Mouse (Mus musculus) hindbrain, embryonic 10.5 days (tissue): ENCODE results near the gene Hist1h3i. TPM values are rescaled to one million over a fixed set of nuclear protein-coding genes. Genes with fewer than 3 reads are reported as not detected.
A peak's percentile ranks its signal among the peaks of the same experiment; 100 is the strongest.
"Not testable (repeated sequence)": the region's sequence is repeated elsewhere in the genome, so short reads cannot be mapped to it uniquely, and the experiment has no call there.

ENCODE experiments used
- DNase-seq: peaks from one replicate; pipeline ENCODE4 v3.0.0-alpha.2; 2017; ENCODE audit warnings: low spot score
- H3K27ac ChIP-seq: fragments of 300-500 bp; sonication (generic); 2 replicates; pipeline ENCODE4 v1.5.1; 2016; ENCODE audit warnings: mild to moderate bottlenecking, moderate library complexity
- H3K27me3 ChIP-seq: fragments of 300-500 bp; sonication (generic); 2 replicates; pipeline ENCODE4 v1.6.1; 2016; ENCODE audit warnings: mild to moderate bottlenecking; ENCODE audit not compliant: poor library complexity, insufficient read depth, severe bottlenecking
- H3K36me3 ChIP-seq: fragments of 300-500 bp; sonication (generic); 2 replicates; pipeline ENCODE4 v1.6.1; 2016; ENCODE audit warnings: mild to moderate bottlenecking, moderate library complexity
- H3K4me1 ChIP-seq: fragments of 300-500 bp; sonication (generic); replicated peaks from 2 replicates; pipeline ENCODE4 v1.6.1; 2016; ENCODE audit warnings: mild to moderate bottlenecking
- H3K4me3 ChIP-seq: fragments of 300-500 bp; sonication (generic); 2 replicates; pipeline ENCODE4 v1.5.1; 2016; ENCODE audit warnings: mild to moderate bottlenecking, moderate library complexity
- H3K9me3 ChIP-seq: fragments of 300-500 bp; sonication (generic); 2 replicates; pipeline ENCODE4 v1.6.1; 2016; ENCODE audit warnings: mild to moderate bottlenecking, moderate library complexity
- WGBS: fragments of 180-500 bp; shearing (Covaris S2); methylation state at CpG from one replicate; pipeline ENCODE4 v1.1.7; 2016; 5-methylcytosine and 5-hydroxymethylcytosine counted together
- polyA plus RNA-seq: library from polyadenylated mRNA; unstranded; fragments of >200 nt; fragmentation: Nextera tagmentation; extraction: Ambion mirVana; gene quantifications from 2 replicates; pipeline ENCODE4 v1.2.1, GENCODE M21; 2016

Hist1h3i gene
- polyA plus RNA-seq, 1 experiment from 2014 or later: 112 TPM

DNA sequence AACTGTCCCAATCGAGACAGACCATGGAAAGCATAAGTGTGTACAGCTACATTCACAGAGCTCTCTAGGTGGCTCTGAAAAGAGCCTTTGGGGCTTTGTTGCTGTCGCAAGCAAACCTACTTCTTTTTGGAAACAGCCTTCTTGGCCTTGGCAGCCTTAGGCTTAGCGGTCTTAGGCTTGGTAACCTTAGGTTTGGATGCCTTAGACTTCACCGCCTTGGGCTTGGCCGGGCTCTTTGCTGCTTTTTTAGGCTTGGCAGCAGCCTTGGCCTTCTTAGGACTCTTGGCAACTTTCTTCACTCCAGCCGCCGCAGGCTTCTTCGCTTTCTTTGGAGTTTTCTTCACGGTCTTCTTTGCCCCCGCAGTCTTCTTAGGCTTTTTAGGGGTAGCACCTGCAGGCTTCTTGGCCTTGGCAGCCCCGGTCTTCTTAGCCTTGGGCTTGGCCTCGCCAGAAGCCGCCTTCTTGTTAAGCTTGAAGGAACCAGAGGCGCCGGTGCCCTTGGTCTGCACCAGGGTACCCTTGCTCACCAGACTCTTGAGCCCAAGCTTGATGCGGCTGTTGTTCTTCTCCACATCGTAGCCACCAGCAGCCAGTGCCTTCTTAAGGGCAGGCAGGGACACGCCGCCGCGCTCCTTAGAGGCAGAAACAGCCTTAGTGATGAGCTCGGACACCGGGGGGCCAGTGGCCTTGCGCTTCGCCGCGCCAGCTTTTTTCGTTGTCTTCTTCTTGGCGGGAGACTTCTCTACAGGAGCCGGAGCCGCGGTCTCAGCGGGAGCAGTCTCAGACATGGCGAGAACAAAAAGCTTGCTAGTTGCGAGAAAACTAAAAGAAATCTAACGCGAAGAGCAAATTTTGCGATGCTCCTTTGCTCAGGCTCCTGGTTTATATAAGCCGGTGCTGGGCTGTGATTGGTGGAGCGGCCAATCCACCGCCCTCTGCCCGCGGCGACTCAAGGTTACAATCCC lies 3.1 kb downstream of the Hist1h3i start, which contains the start of gene Hist1h1b:
Hist1h1b (minus strand) TSS at position 859 of the 965 bp plus-strand sequence.
- Histone ChIP-seq H3K4me1 (peaks cover 48% of the 10 kb centered on the region), H3K27me3 (no peaks in the 10 kb centered on the region), H3K4me3 (peak within 1 kb of the TSS; percentile 77), H3K27ac (peak within 1 kb of the TSS; percentile 97), H3K36me3 (no peaks in the 10 kb centered on the region), H3K9me3 (no peaks in the 10 kb centered on the region)
- under 1% methylated on average over 44 of the region's 44 CpGs for WGBS
- peak; percentile 85 for DNase-seq

DNA sequence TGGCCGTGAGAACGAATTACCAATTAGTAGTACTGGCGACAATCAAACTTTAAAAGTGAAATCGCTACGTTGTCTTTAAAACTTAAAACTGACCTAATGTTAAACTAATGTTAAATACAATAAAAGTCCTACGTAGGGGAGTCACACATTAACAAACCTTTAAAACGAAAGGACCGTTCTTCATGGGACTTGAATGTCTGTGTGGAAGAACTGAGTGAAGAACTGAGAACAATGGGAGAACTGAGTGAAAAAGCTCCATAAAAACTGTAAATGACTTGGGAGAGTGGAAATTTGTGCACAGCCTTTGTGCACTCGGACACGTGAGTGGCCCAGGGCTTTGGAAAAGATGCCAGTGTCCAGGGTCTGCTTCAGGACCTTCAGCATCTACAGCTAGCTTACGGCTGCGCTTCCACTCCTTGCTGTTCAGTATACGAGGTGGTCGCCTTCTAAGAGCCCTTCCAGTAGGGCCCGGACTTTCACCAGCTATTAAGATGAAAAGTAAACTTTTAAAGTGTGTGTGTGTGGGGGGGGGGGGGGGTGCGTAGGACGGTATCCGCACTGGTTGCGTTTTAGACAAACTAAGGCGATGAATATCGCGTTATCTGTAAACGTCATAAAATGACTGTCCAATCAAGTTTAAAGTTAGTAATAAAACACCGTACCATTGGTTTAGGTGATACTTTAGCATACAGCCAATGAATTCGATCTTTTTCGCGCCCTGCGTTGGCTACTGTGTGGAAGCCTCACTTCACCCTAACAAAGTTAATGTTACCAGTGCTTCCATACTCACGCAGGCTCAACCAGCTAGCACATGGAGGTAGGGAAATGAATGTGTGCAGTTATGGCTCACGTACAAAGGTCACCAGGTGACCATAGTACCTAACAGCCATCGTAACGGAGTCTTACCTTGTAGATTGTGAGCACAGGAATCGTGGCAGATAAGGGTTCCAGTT lies 4.1 kb downstream of the Hist1h3i start:
- Histone ChIP-seq H3K4me1 (peaks cover 44% of the 10 kb centered on the region), H3K9me3 (no peaks in the 10 kb centered on the region), H3K27ac (peak overlapping the region; percentile 97), H3K27me3 (no peaks in the 10 kb centered on the region), H3K36me3 (no peaks in the 10 kb centered on the region), H3K4me3 (peak overlapping the region; percentile 77)
- WGBS: 8% methylated on average over 33 of the region's 33 CpGs
- DNase-seq: peak; percentile 74

DNA sequence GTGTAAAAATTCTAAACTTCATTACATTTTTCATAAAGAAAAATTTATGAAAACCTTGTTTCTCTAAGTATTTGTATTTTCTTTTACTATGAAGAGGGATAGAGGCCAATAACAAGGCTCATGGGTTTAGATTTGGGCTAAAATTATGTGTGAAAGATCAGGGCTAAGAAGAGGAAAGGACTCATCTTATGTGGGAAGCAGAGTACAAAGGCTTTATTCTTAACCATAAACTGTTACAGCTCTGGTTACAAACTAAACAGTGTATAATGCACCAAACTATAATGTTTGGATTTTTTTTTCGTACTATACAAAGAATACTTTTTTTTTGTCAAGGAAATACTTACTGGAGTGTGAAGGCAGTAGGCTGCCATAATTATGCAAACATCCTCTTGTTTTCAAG lies 27.5 kb downstream of the Hist1h3i start:
- Histone ChIP-seq H3K4me1 (peaks cover 41% of the 10 kb centered on the region), H3K36me3 (no peaks in the 10 kb centered on the region), H3K4me3 (peak overlapping the region; percentile 55; the same call in 1 of the 2 replicates), H3K9me3 (no peaks in the 10 kb centered on the region), H3K27me3 (no peaks in the 10 kb centered on the region), H3K27ac (peak overlapping the region; percentile 89)
- DNase-seq: no peak
- 79% methylated on average over 1 of the region's 1 CpGs for WGBS

DNA sequence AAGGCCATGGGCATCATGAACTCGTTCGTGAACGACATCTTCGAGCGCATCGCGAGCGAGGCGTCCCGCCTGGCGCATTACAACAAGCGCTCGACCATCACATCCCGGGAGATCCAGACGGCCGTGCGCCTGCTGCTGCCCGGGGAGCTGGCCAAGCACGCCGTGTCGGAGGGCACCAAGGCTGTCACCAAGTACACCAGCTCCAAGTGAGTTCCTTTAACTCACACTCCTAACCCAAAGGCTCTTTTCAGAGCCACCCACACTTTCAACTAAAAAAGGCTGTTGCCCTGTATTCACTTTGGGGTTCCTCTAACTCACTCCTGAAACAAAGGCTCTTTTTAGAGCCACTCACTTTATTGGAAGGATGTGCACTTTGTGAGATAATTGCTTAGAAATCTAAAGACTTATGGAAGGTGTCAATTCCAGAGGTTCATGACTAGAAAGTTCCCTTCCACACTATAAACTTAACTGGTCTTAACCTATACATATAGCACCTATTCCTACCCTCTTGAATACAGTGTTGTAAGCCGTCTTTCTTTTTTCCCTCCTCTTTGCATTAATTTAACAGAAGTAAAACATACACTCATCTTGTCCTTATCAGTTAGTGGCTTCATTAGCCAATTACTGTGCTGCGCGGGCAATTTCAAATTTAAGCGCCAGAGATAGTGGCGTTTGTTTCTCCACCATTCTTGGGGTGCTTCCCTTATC lies 28.7 kb downstream of the Hist1h3i start:
- H3K36me3 ChIP-seq, H3K9me3 ChIP-seq, H3K27me3 ChIP-seq: not testable (repeated sequence)
- Histone ChIP-seq H3K27ac (peak overlapping the region; percentile 89), H3K4me1 (peaks cover 44% of the 10 kb centered on the region), H3K4me3 (peak overlapping the region; percentile 55)
- peak; percentile 51 for DNase-seq
- WGBS: 1% methylated on average over 26 of the region's 26 CpGs

- peak; percentile 77 for DNase-seq
- peak within 1 kb of the TSS; percentile 55 for H3K4me3 ChIP-seq
- H3K27me3 ChIP-seq, H3K36me3 ChIP-seq, H3K9me3 ChIP-seq: not testable (repeated sequence)
- under 1% methylated on average over 50 of the region's 50 CpGs for WGBS
- peak within 1 kb of the TSS; percentile 95 for H3K27ac ChIP-seq
- peaks cover 51% of the 10 kb centered on the region for H3K4me1 ChIP-seq
Measured at GRCm38 (mm10) chr13:21753524-21754285, 29.5 kb downstream of the Hist1h3i start, which contains the start of the genes Hist1h2ak and Hist1h2bn. Hist1h2ak (minus strand) TSS chr13:21753827. Hist1h2bn (plus strand) TSS chr13:21754123.

GRCm38 (mm10) chr13:21753051-21753523 lies 30.1 kb downstream of the Hist1h3i start:
- WGBS: 3% methylated on average over 10 of the region's 10 CpGs
- DNase-seq: peak; percentile 18
- H3K4me3 ChIP-seq: peak overlapping the region; percentile 54

GRCm38 (mm10) chr13:21752356-21752755 lies 30.8 kb downstream of the Hist1h3i start:
- H3K36me3 ChIP-seq: no peaks in the 10 kb centered on the region
- no peaks in the 10 kb centered on the region for H3K9me3 ChIP-seq
- H3K4me1 ChIP-seq: peaks cover 60% of the 10 kb centered on the region
- 50% methylated on average over 3 of the region's 3 CpGs for WGBS
- peak; percentile 28 for DNase-seq
- peak overlapping the region; percentile 95 for H3K27ac ChIP-seq
- peak overlapping the region; percentile 54 for H3K4me3 ChIP-seq
- no peaks in the 10 kb centered on the region for H3K27me3 ChIP-seq

More at GRCm38 (mm10) chr13:21753051-21753523, 30.1 kb downstream of the Hist1h3i start:
- Histone ChIP-seq H3K9me3 (no peaks in the 10 kb centered on the region), H3K4me1 (peaks cover 57% of the 10 kb centered on the region), H3K27ac (peak overlapping the region; percentile 95), H3K27me3 (no peaks in the 10 kb centered on the region), H3K36me3 (no peaks in the 10 kb centered on the region)

- Histone ChIP-seq H3K27me3 (no peaks in the 10 kb centered on the region), H3K27ac (peak overlapping the region; percentile 95), H3K9me3 (no peaks in the 10 kb centered on the region), H3K4me1 (peaks cover 62% of the 10 kb centered on the region), H3K4me3 (peak overlapping the region; percentile 54), H3K36me3 (no peaks in the 10 kb centered on the region)
- 74% methylated on average over 3 of the region's 3 CpGs for WGBS
- DNase-seq: no peak
Measured at GRCm38 (mm10) chr13:21751827-21752226, 31.3 kb downstream of the Hist1h3i start.

DNA sequence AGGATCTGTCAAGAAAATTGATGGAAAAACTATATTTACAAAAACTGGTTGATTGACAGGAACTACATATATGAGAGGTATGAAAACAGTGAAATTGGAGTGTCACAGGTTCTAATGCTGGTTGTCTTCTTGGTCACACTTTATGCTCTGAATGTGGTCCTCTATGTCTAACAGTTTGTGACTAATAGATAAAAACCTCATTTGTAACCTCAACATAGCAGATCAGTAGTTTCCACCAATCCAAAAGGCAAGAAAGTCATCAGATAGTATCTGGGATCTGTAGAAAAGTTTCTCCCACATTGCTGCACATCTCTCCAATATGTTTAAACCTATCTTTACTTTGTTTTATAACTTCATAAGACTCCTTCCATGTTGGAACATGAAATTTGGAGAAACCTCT lies 31.8 kb downstream of the Hist1h3i start:
- Histone ChIP-seq H3K9me3 (no peaks in the 10 kb centered on the region), H3K36me3 (no peaks in the 10 kb centered on the region), H3K27ac (peak overlapping the region; percentile 95), H3K4me3 (0 out of 2 replicates have a peak overlapping the region, but pooled peaks have one; percentile 54), H3K4me1 (peaks cover 62% of the 10 kb centered on the region), H3K27me3 (no peaks in the 10 kb centered on the region)
- no peak for DNase-seq

DNA sequence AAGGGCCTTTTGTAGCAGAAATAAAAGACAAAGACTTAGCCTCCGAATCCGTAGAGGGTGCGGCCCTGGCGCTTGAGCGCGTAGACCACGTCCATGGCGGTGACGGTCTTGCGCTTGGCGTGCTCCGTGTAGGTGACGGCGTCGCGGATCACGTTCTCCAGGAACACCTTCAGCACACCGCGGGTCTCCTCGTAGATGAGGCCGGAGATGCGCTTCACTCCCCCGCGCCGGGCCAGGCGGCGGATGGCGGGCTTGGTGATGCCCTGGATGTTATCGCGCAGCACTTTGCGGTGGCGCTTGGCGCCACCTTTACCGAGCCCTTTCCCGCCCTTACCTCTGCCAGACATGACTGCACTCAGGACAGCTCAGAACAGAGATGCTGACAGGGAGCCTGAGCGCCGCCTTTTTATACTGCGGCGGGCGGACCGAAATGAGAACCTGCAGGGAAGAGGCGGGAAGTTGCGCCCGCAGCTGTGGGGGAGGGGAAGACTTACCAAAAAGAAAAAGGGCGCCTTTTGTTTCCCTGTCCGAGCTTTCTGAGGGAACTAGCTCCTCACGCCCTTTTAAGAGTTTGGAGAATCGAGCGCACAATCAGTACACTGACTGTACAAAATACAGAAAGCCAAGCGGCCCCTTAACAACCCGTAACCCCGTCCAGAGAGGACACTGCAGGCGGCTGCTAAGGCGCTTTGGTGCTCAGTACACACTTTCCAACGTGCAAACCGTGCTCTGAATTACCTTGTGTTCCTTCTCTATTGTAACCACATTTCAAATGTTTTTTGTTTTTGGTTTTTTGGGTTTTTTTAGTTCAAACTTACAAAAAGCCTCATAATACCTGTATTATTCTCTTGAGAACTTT lies 32.8 kb downstream of the Hist1h3i start, which contains the start of gene Hist1h4k:
Hist1h4k (minus strand) TSS at position 347 of the 859 bp plus-strand sequence.
- Histone ChIP-seq H3K4me1 (peaks cover 57% of the 10 kb centered on the region), H3K4me3 (peak within 1 kb of the TSS; percentile 65), H3K27ac (peak within 1 kb of the TSS; percentile 95)
- H3K36me3 ChIP-seq, H3K27me3 ChIP-seq, H3K9me3 ChIP-seq: not testable (repeated sequence)
- DNase-seq: peak; percentile 94
- WGBS: under 1% methylated on average over 52 of the region's 56 CpGs
